Mouse (Mus musculus) hindbrain, embryonic 16.5 days (tissue): ENCODE data around the gene Timm17a. TPM values are rescaled to one million over a fixed set of nuclear protein-coding genes. Genes with fewer than 3 reads are reported as not detected.

ENCODE experiments used
- ATAC-seq: fragments of 200-750 bp; cut with Nextera tagmentation; 2 replicates; pipeline ENCODE4 v1.8.0; 2017; ENCODE audit warnings: moderate TSS enrichment, moderate library complexity
- H3K27ac ChIP-seq: fragments of 300-500 bp; sonication (generic); 2 replicates; pipeline ENCODE4 v1.5.1; 2014; ENCODE audit warnings: low read depth, mild to moderate bottlenecking, control low read depth, low read length, moderate library complexity
- H3K27me3 ChIP-seq: fragments of 300-500 bp; sonication (generic); replicated peaks from 2 replicates; pipeline ENCODE4 v1.6.1; 2014; ENCODE audit warnings: low read length; ENCODE audit not compliant: control insufficient read depth, insufficient read depth
- H3K36me3 ChIP-seq: fragments of 300-500 bp; sonication (generic); 2 replicates; pipeline ENCODE4 v1.6.1; 2014; ENCODE audit warnings: mild to moderate bottlenecking, low read length, moderate library complexity, mixed read lengths; ENCODE audit not compliant: control insufficient read depth, insufficient read depth
- H3K4me1 ChIP-seq: fragments of 300-500 bp; sonication (generic); 2 replicates; pipeline ENCODE4 v1.6.1; 2014; ENCODE audit warnings: low read depth, low read length; ENCODE audit not compliant: control insufficient read depth, insufficient read depth
- H3K4me2 ChIP-seq: fragments of 300-500 bp; sonication (generic); 2 replicates; pipeline ENCODE4 v1.6.1; 2014; ENCODE audit warnings: mild to moderate bottlenecking, low read length, control low read depth, moderate library complexity
- H3K4me3 ChIP-seq: fragments of 300-500 bp; sonication (generic); 2 replicates; pipeline ENCODE4 v1.5.1; 2014; ENCODE audit warnings: mild to moderate bottlenecking, low read length, control low read depth, moderate library complexity
- H3K9ac ChIP-seq: fragments of 300-500 bp; sonication (generic); 2 replicates; pipeline ENCODE4 v1.6.1; 2014; ENCODE audit warnings: low read depth, mild to moderate bottlenecking, control low read depth, low read length, moderate library complexity
- H3K9me3 ChIP-seq: fragments of 300-500 bp; sonication (generic); 2 replicates; pipeline ENCODE4 v1.6.1; 2014; ENCODE audit warnings: mild to moderate bottlenecking, low read length, moderate library complexity; ENCODE audit not compliant: control insufficient read depth
- WGBS: fragments of 180-500 bp; shearing (Covaris S2); extraction: QIAGEN DNeasy Blood & Tissue Kit; methylation state at CpG from one replicate; pipeline ENCODE4 v1.1.7; 2014; 5-methylcytosine and 5-hydroxymethylcytosine counted together
- polyA plus RNA-seq: library from polyadenylated mRNA; unstranded; fragments of >200 nt; fragmentation: Nextera tagmentation; extraction: Ambion mirVana; gene quantifications from 2 replicates; pipeline ENCODE4 v1.2.1, GENCODE M21; 2015

Gene Timm17a
- polyA plus RNA-seq, 1 experiment from 2014 or later = 193 TPM

DNA sequence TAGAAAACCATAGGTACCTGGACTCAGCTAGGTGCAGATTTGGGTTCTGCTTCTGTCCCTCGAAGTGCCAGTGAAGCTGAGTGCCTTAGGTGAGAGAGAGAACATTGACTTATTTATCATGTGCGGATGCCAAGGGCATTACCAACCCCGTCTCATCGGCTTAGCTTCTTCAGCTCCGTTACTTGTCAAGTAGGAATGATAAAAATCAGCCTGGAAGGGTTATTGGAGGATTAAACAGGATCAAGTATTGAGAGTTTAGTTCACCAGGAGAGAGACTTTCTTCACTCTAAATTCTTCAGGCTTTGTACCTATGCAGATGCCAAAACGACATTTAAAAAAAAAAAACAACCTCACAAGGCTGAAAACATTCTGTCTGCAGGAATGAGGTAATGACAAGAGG lies 17.0 kb upstream of the Timm17a start:
- no peaks in the 10 kb centered on the region for H3K27me3 ChIP-seq
- H3K4me1 ChIP-seq = no peaks in the 10 kb centered on the region
- 79% methylated on average over 6 of the region's 6 CpGs for WGBS
- no peak overlapping the region for H3K4me2 ChIP-seq
- H3K36me3 ChIP-seq = no peaks in the 10 kb centered on the region
- no peak overlapping the region for H3K9ac ChIP-seq
- H3K27ac ChIP-seq = no peak overlapping the region
- ATAC-seq = no peak
- no peaks in the 10 kb centered on the region for H3K9me3 ChIP-seq
- no peak overlapping the region for H3K4me3 ChIP-seq

DNA sequence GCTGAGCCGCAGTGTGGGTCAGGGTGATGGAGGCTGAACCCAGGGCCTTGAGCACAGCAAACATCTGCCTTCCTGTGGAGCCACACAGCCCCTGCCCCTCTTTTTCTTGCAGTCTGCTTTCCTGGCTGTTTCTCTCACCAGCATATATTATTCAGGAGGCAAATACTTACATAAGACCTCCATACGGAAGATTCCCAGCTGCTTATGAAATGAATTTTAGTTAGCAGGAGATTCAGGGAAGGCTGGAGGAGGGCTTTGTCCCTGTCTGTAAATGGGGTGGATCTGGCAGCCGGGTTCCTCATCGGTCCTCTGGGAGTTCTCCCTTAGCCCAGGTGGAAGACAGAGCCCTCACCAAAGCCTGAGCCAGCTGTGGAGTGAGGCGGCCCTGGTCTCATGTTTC lies 14.8 kb upstream of the Timm17a start:
- Histone ChIP-seq H3K4me2 (no peak overlapping the region), H3K27me3 (no peaks in the 10 kb centered on the region; the same call in 1 of the 2 replicates), H3K9me3 (no peaks in the 10 kb centered on the region), H3K9ac (no peak overlapping the region), H3K4me3 (no peak overlapping the region), H3K27ac (no peak overlapping the region), H3K36me3 (no peaks in the 10 kb centered on the region), H3K4me1 (no peaks in the 10 kb centered on the region)
- WGBS = 73% methylated on average over 5 of the region's 5 CpGs
- ATAC-seq = no peak

DNA sequence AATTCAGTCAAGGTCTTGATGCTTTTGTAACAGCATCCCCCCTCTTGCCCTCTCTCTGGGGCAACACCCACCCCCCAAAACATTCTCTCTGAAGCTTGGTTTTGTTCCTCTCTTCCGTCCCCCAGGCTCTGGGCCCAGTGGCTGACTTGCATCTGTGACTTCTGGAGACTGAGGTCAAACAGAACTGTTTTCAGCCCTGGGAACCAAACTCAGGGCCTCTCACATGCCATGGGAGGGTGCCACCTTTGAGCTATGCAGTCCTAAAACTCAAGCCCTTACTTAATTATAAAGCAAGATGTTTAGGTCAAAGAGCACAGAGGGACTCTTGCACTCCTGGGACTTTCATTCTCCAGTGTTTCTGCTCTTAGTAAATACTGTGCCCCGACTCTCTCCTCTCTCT lies 12.4 kb upstream of the Timm17a start:
- no peak for ATAC-seq
- no peak overlapping the region for H3K4me3 ChIP-seq
- no peaks in the 10 kb centered on the region for H3K4me1 ChIP-seq
- H3K4me2 ChIP-seq = no peak overlapping the region
- no peak overlapping the region for H3K27ac ChIP-seq
- no peaks in the 10 kb centered on the region for H3K36me3 ChIP-seq
- H3K27me3 ChIP-seq = no peaks in the 10 kb centered on the region; the same call in 1 of the 2 replicates
- H3K9ac ChIP-seq = no peak overlapping the region
- no peaks in the 10 kb centered on the region for H3K9me3 ChIP-seq
- 80% methylated on average over 2 of the region's 2 CpGs for WGBS

DNA sequence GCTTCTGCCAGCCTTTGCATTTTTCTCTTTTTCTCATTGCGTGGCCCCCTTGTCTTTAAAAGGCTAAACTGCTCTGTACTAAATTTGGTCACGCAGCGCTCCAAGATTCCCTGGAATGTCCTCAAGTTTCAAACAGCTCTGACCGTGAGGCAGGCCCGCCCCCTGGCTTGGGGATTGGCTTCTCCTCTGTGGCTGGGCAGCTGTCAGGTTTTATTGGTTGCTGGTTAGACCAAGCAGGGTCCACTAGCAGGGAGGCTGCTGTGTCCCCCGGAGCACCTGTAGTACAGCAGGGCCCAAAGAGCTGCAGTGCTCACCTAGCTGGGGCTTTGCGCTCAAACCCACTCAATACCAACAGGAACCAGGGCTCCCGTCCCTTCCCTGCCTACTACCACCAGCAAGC lies 11.0 kb upstream of the Timm17a start, which contains the start of gene Lmod1:
Gene Lmod1 (plus strand): TSS at position 237 of the 400 bp plus-strand sequence.
- Histone ChIP-seq H3K4me2 (no peak within 1 kb of the TSS), H3K27ac (no peak within 1 kb of the TSS), H3K36me3 (no peaks in the 10 kb centered on the region), H3K4me1 (no peaks in the 10 kb centered on the region), H3K27me3 (no peaks in the 10 kb centered on the region; the same call in 1 of the 2 replicates), H3K9me3 (no peaks in the 10 kb centered on the region), H3K9ac (no peak within 1 kb of the TSS), H3K4me3 (no peak within 1 kb of the TSS)
- no peak for ATAC-seq
- WGBS = 20% methylated on average over 8 of the region's 8 CpGs

DNA sequence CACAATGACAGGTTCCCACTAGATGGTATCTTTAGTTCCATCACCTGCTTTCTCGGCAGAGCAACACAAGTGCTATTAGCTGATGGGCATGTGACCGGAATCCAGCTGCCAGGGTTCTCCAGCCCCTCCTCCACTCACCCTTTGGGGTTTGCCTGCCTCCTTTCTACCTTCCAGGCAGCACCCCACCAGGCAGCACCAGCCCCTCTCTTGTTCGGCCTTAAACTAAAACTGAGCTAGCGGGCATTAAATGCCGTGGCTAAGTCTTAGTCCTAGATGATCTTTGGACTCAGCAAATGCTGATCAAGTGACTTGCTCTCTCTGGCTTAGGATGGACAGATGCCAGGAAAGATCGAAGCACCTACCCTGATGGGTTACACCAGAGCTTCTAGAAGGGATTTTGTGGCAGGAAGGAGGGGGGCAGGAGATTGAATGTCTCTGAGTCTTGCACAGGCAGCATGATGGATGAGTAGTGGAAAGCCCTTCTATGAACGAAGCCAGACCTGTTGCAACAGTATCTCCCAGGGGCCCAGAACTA lies 9.9 kb upstream of the Timm17a start:
- Histone ChIP-seq H3K4me3 (no peak overlapping the region), H3K4me2 (no peak overlapping the region), H3K9me3 (no peaks in the 10 kb centered on the region), H3K36me3 (no peaks in the 10 kb centered on the region), H3K27ac (no peak overlapping the region), H3K9ac (no peak overlapping the region), H3K4me1 (no peaks in the 10 kb centered on the region), H3K27me3 (no peaks in the 10 kb centered on the region; the same call in 1 of the 2 replicates)
- no peak for ATAC-seq
- 81% methylated on average over 7 of the region's 7 CpGs for WGBS

DNA sequence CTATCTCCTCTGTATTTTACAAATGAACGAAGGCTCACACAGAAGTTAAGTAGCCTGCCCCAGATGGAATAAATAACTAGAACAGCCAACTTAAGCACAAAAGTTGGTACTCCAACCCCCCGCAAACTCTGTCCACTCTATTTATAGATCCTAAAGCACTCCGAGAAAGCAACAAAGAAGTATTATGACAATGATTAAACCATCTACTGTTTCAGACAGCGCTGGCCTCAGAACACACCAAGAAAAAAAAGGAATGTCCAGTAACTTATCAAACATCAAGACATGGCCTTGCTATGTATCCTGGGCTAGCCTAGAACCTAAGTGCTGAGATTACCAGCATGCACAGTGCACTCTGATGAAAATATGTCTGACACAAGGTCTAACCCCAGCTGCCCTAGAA lies 1.4 kb downstream of the Timm17a start:
- ATAC-seq = no peak
- peak overlapping the region; percentile 66 for H3K4me3 ChIP-seq
- no peak overlapping the region for H3K27ac ChIP-seq
- peaks cover 19% of the 10 kb centered on the region for H3K4me1 ChIP-seq
- H3K9me3 ChIP-seq = no peaks in the 10 kb centered on the region
- H3K36me3 ChIP-seq = peaks cover 11% of the 10 kb centered on the region
- WGBS = 87% methylated on average over 4 of the region's 4 CpGs
- H3K27me3 ChIP-seq = no peaks in the 10 kb centered on the region; the same call in 1 of the 2 replicates
- no peak overlapping the region for H3K9ac ChIP-seq
- peak overlapping the region; percentile 80 for H3K4me2 ChIP-seq

DNA sequence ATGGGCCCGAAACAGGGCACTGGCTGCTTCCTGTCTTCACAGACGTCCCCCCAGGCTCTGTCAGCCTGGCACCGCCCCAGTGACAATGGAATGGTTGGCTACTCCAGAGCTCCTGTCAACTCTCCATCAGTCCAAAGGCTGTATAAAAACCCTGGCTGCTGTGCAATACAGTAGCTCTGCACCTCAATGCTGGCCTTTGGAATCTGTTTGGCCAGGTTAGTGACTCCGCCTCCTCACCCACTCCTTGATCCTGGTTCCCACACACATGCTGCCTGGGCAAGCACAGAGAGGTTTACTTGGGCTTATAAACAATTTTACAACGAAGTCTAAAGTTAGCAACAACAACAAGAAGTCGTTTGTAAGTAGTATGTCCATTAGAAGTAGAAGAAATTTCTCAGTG lies 2.2 kb downstream of the Timm17a start:
- peaks cover 13% of the 10 kb centered on the region for H3K36me3 ChIP-seq
- ATAC-seq = no peak
- no peak overlapping the region for H3K4me2 ChIP-seq
- no peaks in the 10 kb centered on the region for H3K9me3 ChIP-seq
- no peak overlapping the region for H3K27ac ChIP-seq
- WGBS = 79% methylated on average over 6 of the region's 6 CpGs
- H3K4me3 ChIP-seq = no peak overlapping the region
- peaks cover 19% of the 10 kb centered on the region for H3K4me1 ChIP-seq
- H3K27me3 ChIP-seq = no peaks in the 10 kb centered on the region; the same call in 1 of the 2 replicates
- H3K9ac ChIP-seq = no peak overlapping the region

DNA sequence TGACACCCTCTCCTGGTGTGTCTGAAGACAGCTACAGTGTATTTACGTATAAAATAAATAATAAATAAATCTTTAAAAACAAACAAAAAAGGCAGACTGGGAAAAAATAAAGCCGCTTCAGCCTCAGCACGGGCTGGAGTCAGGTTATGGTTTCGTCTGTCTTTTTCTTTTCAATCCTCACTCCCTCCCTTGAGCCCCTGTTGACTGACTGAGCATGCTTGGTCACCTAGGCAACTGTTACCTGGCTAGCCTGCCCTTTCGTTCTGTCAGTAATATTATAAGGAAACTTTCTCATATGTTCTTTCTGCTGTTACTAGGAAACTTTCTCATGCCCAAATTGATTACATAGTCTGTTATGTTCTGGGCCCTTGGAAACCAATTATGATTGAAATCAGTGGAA lies 22.7 kb downstream of the Timm17a start:
- no peaks in the 10 kb centered on the region for H3K27me3 ChIP-seq
- WGBS = 61% methylated on average over 5 of the region's 5 CpGs
- H3K36me3 ChIP-seq = peaks cover 3% of the 10 kb centered on the region; the same call in 1 of the 2 replicates
- no peak overlapping the region for H3K9ac ChIP-seq
- H3K27ac ChIP-seq = no peak overlapping the region
- H3K4me3 ChIP-seq = no peak overlapping the region
- peak; percentile 68; the same call in 1 of the 2 replicates for ATAC-seq
- no peak overlapping the region for H3K4me2 ChIP-seq
- no peaks in the 10 kb centered on the region for H3K9me3 ChIP-seq
- H3K4me1 ChIP-seq = no peaks in the 10 kb centered on the region

DNA sequence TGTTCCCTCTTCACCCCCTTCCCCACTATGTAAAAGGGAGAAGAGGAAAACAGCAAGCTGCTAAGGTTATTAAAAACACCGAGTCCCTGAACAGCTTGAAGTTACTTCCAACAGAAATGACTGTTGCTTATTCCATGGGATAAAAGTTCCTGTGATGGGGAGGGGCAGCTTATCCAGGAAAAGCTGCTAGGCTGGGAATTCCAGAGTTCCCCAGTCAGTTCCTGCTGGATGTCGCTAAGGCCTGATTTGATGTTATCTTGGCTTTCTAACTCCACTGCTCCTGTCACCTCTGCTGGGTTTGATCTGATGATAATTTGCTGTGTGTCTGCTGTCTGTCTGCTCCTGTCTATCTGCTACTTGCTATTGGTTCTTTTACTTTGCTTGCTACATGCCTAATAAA lies 27.3 kb downstream of the Timm17a start:
- H3K9ac ChIP-seq = no peak overlapping the region
- H3K4me3 ChIP-seq = no peak overlapping the region
- WGBS = 79% methylated on average over 2 of the region's 2 CpGs
- H3K4me2 ChIP-seq = no peak overlapping the region
- ATAC-seq = no peak
- no peaks in the 10 kb centered on the region for H3K27me3 ChIP-seq
- no peak overlapping the region for H3K27ac ChIP-seq
- H3K9me3 ChIP-seq = no peaks in the 10 kb centered on the region
- H3K36me3 ChIP-seq = no peaks in the 10 kb centered on the region
- H3K4me1 ChIP-seq = peaks cover 9% of the 10 kb centered on the region; the same call in 1 of the 2 replicates
